Mouse (Mus musculus): ENCODE results near the gene Scg2. TPM values are rescaled to one million over a fixed set of nuclear protein-coding genes. Genes with fewer than 3 reads are reported as not detected.

Gene Scg2
- total and polyA plus RNA-seq, 2 experiments from 2014 or later = 0.05 TPM; not detected in 1

GRCm38 (mm10) chr1:79401090-79402012 lies 38.6 kb downstream of the Scg2 start:
- no peak for DNase-seq (ENCODE audit: low spot score)
- Histone ChIP-seq H3K4me1 (ENCODE audit: control insufficient read depth, insufficient read depth) (no peaks in the 10 kb centered on the region), H3K4me2 (ENCODE audit: low read depth, low read length) (no peak overlapping the region), H3K36me3 (replicated peaks; ENCODE audit: control insufficient read depth, insufficient read depth, low read length) (no peaks in the 10 kb centered on the region), H3K27ac (ENCODE audit: low read depth) (no peak overlapping the region), H3K4me3 (ENCODE audit: low read depth, low read length) (no peak overlapping the region), H3K9me3 (replicated peaks; ENCODE audit: control insufficient read depth, low read length) (no peaks in the 10 kb centered on the region), H3K27me3 (ENCODE audit: control insufficient read depth, insufficient read depth, low read length) (no peaks in the 10 kb centered on the region), H3K9ac (replicated peaks; ENCODE audit: low read depth, low read length) (no peak overlapping the region)
- TF ChIP-seq EP300 (IDR thresholded peaks at IDR 0.05; ENCODE audit: low read depth) (no peak), CTCF (IDR thresholded peaks at IDR 0.05; ENCODE audit: low read depth) (no peak)
- WGBS = 63% methylated on average over 10 of the region's 10 CpGs
- ATAC-seq (ENCODE audit: insufficient read depth, low read depth) = no peak

GRCm38 (mm10) chr1:79400284-79400683 lies 39.6 kb downstream of the Scg2 start:
- no peak overlapping the region for H3K4me3 ChIP-seq (ENCODE audit: low read depth, low read length)
- H3K4me1 ChIP-seq (ENCODE audit: control insufficient read depth, insufficient read depth) = no peaks in the 10 kb centered on the region
- TF ChIP-seq EP300 (IDR thresholded peaks at IDR 0.05; ENCODE audit: low read depth) (no peak), CTCF (IDR thresholded peaks at IDR 0.05; ENCODE audit: low read depth) (no peak)
- DNase-seq (ENCODE audit: low spot score) = no peak
- WGBS = 44% methylated on average over 5 of the region's 5 CpGs
- H3K27me3 ChIP-seq (ENCODE audit: control insufficient read depth, insufficient read depth, low read length) = no peaks in the 10 kb centered on the region
- no peak overlapping the region for H3K9ac ChIP-seq (replicated peaks; ENCODE audit: low read depth, low read length)
- H3K27ac ChIP-seq (ENCODE audit: low read depth) = no peak overlapping the region
- no peak overlapping the region for H3K4me2 ChIP-seq (ENCODE audit: low read depth, low read length)
- ATAC-seq (ENCODE audit: insufficient read depth, low read depth) = no peak
- H3K9me3 ChIP-seq (replicated peaks; ENCODE audit: control insufficient read depth, low read length) = no peaks in the 10 kb centered on the region
- no peaks in the 10 kb centered on the region for H3K36me3 ChIP-seq (replicated peaks; ENCODE audit: control insufficient read depth, insufficient read depth, low read length)

Other genes with a start within 250 kb of the Scg2 start
- 0.77 TPM in 1 of 2 replicates, not detected in the other for gene Ap1s3, start 231.9 kb upstream of the Scg2 start, total RNA-seq (2014; rRNA removed; ENCODE audit: low replicate concordance)
- 0.60 and 0.94 TPM in 2 replicates for gene Ap1s3, start 231.9 kb upstream of the Scg2 start, polyA plus RNA-seq (2015; fragmentation: Nextera tagmentation; extraction: Ambion mirVana)

Data from heart, postnatal 0 days (tissue).